22 mouse cellular contexts compared by ENCODE assay signal in genomic region chr1:192300417-192300816, GRCm38 (mm10).
DNase-seq lines count a peak whose midpoint lies in the region; ATAC-seq and TF ChIP-seq lines count a peak whose summit lies in the region.
"Had no signal": no experiment of that assay in that cellular context is flagged by ENCODE, and none has a peak within 500 bp of the region (broad histone marks: within the 10 kb centered on the region; RNA-seq: fewer than 3 reads in every experiment).

No protein-coding gene starts in this region.

- H3K9ac ChIP-seq in forebrain, postnatal 0 days = no peak overlapping the region
- H3K9ac ChIP-seq in forebrain, embryonic 15.5 days (replicated peaks) = no peak overlapping the region
- H3K9ac ChIP-seq in lung, embryonic 14.5 days = no peak overlapping the region
- no peak overlapping the region for H3K9ac ChIP-seq in lung, postnatal 0 days (replicated peaks; ENCODE audit: low read depth)
- H3K9ac ChIP-seq: embryonic facial prominence, embryonic 12.5 days; hindbrain, embryonic 14.5 days; neural tube, embryonic 15.5 days had no signal

- TF ChIP-seq CTCF in forebrain, postnatal 0 days (IDR thresholded peaks at IDR 0.05; ENCODE audit: low read depth) = 0 out of 2 replicates have a peak, but pooled peaks have one; percentile 10
- no peak for TF ChIP-seq CTCF in lung, embryonic 14.5 days (IDR thresholded peaks at IDR 0.05; ENCODE audit: low read depth)
- no peak for TF ChIP-seq CTCF in lung, postnatal 0 days (IDR thresholded peaks at IDR 0.05)

- no peak overlapping the region for H3K27ac ChIP-seq in forebrain, postnatal 0 days (ENCODE audit: low read depth, low read length)
- H3K27ac ChIP-seq in forebrain, embryonic 15.5 days (replicated peaks) = no peak overlapping the region
- no peak overlapping the region; the same call in 1 of the 2 replicates for H3K27ac ChIP-seq in lung, embryonic 14.5 days (ENCODE audit: low read depth)
- no peak overlapping the region for H3K27ac ChIP-seq in lung, postnatal 0 days (ENCODE audit: low read length)
- H3K27ac ChIP-seq: embryonic facial prominence, embryonic 12.5 days; hindbrain, embryonic 14.5 days; macrophage; neural tube, embryonic 15.5 days had no signal

- no peak overlapping the region for H3K4me3 ChIP-seq in forebrain, postnatal 0 days (ENCODE audit: low read depth, low read length)
- H3K4me3 ChIP-seq in forebrain, embryonic 15.5 days = no peak overlapping the region
- no peak overlapping the region for H3K4me3 ChIP-seq in lung, embryonic 14.5 days (ENCODE audit: low read depth, low read length)
- no peak overlapping the region for H3K4me3 ChIP-seq in lung, postnatal 0 days (ENCODE audit: low read depth, low read length)
- H3K4me3 ChIP-seq: embryonic facial prominence, embryonic 12.5 days; myocyte; neural tube, embryonic 15.5 days had no signal

- TF ChIP-seq EP300 in lung, postnatal 0 days (IDR thresholded peaks at IDR 0.05) = no peak

- DNase-seq in forebrain, postnatal 0 days = peak; percentile 27
- DNase-seq in lung, embryonic 14.5 days = peak; percentile 72
- no peak for DNase-seq in lung, postnatal 0 days (ENCODE audit: low spot score)
- DNase-seq in Muller cell, postnatal 12 days (ENCODE audit: inconsistent ontology term) = peak; percentile 51
- DNase-seq in brain, adult 2 months (ENCODE audit: low read depth, low spot score) = peak; percentile 69
- no peak for DNase-seq in frontal cortex, postnatal 10 days (ENCODE audit: low spot score in 2 of 2)
- no peak for DNase-seq in adipocyte (ENCODE audit: low spot score)
- DNase-seq: cerebellum, adult 18-20 months; gastrocnemius, postnatal 25 days; kidney, adult 18-20 months; kidney, postnatal 36 days; right cerebral cortex, postnatal 25 days; thymus, postnatal 25 days had no signal

- ATAC-seq in forebrain, postnatal 0 days = peak; percentile 48; the same call in 1 of the 2 replicates
- ATAC-seq in forebrain, embryonic 15.5 days (replicated peaks) = no peak
- peak; percentile 44; the same call in 1 of the 2 replicates for ATAC-seq in lung, embryonic 14.5 days (ENCODE audit: insufficient read depth)
- no peak for ATAC-seq in lung, postnatal 0 days

- H3K4me2 ChIP-seq in forebrain, postnatal 0 days (ENCODE audit: low read depth) = no peak overlapping the region
- H3K4me2 ChIP-seq in forebrain, embryonic 15.5 days (replicated peaks) = no peak overlapping the region
- H3K4me2 ChIP-seq in lung, embryonic 14.5 days = no peak overlapping the region
- H3K4me2 ChIP-seq in lung, postnatal 0 days (replicated peaks; ENCODE audit: low read depth, low read length) = no peak overlapping the region
- H3K4me2 ChIP-seq: embryonic facial prominence, embryonic 12.5 days; heart, embryonic 11.5 days; hindbrain, embryonic 14.5 days; liver, embryonic 11.5 days; midbrain, embryonic 11.5 days; neural tube, embryonic 15.5 days had no signal

- 56% methylated on average over 7 of the region's 7 CpGs for WGBS in forebrain, postnatal 0 days
- 66% methylated on average over 7 of the region's 7 CpGs for WGBS in forebrain, embryonic 15.5 days
- WGBS in lung, embryonic 14.5 days = 38% methylated on average over 7 of the region's 7 CpGs
- 55% methylated on average over 7 of the region's 7 CpGs for WGBS in lung, postnatal 0 days

- no peaks in the 10 kb centered on the region for H3K4me1 ChIP-seq in forebrain, postnatal 0 days (ENCODE audit: insufficient read depth)
- H3K4me1 ChIP-seq in forebrain, embryonic 15.5 days = no peaks in the 10 kb centered on the region
- H3K4me1 ChIP-seq in lung, embryonic 14.5 days (ENCODE audit: insufficient read depth) = peaks cover 13% of the 10 kb centered on the region
- peaks cover 4% of the 10 kb centered on the region; the same call in 1 of the 2 replicates for H3K4me1 ChIP-seq in lung, postnatal 0 days (ENCODE audit: insufficient read depth, low read depth, low read length)

- H3K27me3 ChIP-seq in forebrain, postnatal 0 days (ENCODE audit: insufficient read depth, low read length) = no peaks in the 10 kb centered on the region
- H3K27me3 ChIP-seq in forebrain, embryonic 15.5 days = no peaks in the 10 kb centered on the region
- H3K27me3 ChIP-seq in lung, embryonic 14.5 days (ENCODE audit: insufficient read depth, low read length) = no peaks in the 10 kb centered on the region
- no peaks in the 10 kb centered on the region for H3K27me3 ChIP-seq in lung, postnatal 0 days (replicated peaks; ENCODE audit: insufficient read depth, low read length)
- H3K27me3 ChIP-seq: embryonic facial prominence, embryonic 12.5 days; neural tube, embryonic 15.5 days had no signal

- no peaks in the 10 kb centered on the region for H3K9me3 ChIP-seq in forebrain, postnatal 0 days (ENCODE audit: low read length)
- no peaks in the 10 kb centered on the region for H3K9me3 ChIP-seq in forebrain, embryonic 15.5 days
- no peaks in the 10 kb centered on the region for H3K9me3 ChIP-seq in lung, embryonic 14.5 days (ENCODE audit: low read depth, low read length)
- H3K9me3 ChIP-seq in lung, postnatal 0 days (ENCODE audit: low read length) = no peaks in the 10 kb centered on the region
- H3K9me3 ChIP-seq: embryonic facial prominence, embryonic 12.5 days; neural tube, embryonic 15.5 days had no signal

- no peaks in the 10 kb centered on the region for H3K36me3 ChIP-seq in forebrain, postnatal 0 days (ENCODE audit: insufficient read depth)
- H3K36me3 ChIP-seq in forebrain, embryonic 15.5 days = no peaks in the 10 kb centered on the region
- H3K36me3 ChIP-seq in lung, embryonic 14.5 days (ENCODE audit: insufficient read depth) = no peaks in the 10 kb centered on the region
- no peaks in the 10 kb centered on the region for H3K36me3 ChIP-seq in lung, postnatal 0 days (ENCODE audit: insufficient read depth, low read length)
- H3K36me3 ChIP-seq: embryonic facial prominence, embryonic 12.5 days; neural tube, embryonic 15.5 days had no signal

Comparison
In these comparisons a context has a peak if more than half of its experiments do, and no peak if none do; other contexts are left out.
1. ATAC-seq: peak in forebrain, postnatal 0 days (single experiment) and lung, embryonic 14.5 days (single experiment); none in forebrain, embryonic 15.5 days (single experiment) and lung, postnatal 0 days (single experiment).
2. DNase-seq: peak in forebrain, postnatal 0 days (single experiment), lung, embryonic 14.5 days (single experiment), Muller cell, postnatal 12 days (single experiment) and brain, adult 2 months (single experiment); none in lung, postnatal 0 days (single experiment), frontal cortex, postnatal 10 days (0 of 2) and adipocyte (single experiment).